Mouse (Mus musculus): Measurements from ENCODE around the gene Pus3. TPM values are rescaled to one million over a fixed set of nuclear protein-coding genes. Genes with fewer than 3 reads are reported as not detected.

Gene Pus3
- polyA plus RNA-seq, 1 experiment from 2014 or later: 20.0 TPM

DNA sequence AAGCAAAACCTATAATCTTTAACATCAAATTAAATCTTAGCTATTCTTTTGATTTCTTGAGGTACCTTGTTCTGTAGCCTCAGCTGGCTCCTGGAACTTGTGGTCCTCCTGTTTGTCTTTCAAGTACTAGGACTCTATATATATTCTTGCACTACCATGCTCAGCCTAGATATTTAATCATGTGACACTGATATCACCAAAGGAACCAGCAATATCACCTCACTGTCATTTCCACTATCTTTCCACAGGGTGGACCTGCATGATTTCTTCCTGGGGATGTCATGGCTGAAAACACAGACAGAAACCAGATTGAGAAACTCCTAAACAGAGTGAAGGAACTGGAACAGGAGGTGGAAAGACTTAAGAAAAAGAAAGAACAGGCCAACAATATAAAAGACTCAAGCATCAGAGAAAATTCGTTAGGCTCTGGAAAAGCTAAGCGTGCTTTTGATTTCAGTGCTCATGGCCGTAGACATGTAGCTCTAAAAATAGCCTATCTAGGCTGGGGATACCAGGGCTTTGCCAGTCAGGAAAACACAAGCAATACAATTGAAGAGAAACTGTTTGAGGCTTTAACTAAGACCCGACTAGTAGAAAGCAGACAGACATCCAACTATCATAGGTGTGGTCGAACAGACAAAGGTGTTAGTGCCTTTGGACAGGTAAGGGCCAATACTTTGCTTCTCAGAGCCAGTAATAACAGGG lies 6.3 kb downstream of the Pus3 start:
- no peak for DNase-seq
- no peak for ATAC-seq (ENCODE audit: insufficient read depth)
- Histone ChIP-seq H3K36me3 (ENCODE audit: insufficient read depth) (peaks cover 58% of the 10 kb centered on the region), H3K9ac (no peak overlapping the region), H3K27me3 (ENCODE audit: insufficient read depth, low read length) (no peaks in the 10 kb centered on the region), H3K4me1 (ENCODE audit: insufficient read depth) (0 out of 2 replicates have a peak, but pooled peaks cover 5% of the 10 kb centered on the region), H3K27ac (ENCODE audit: low read depth) (peak overlapping the region; percentile 36; the same call in 1 of the 2 replicates), H3K4me3 (ENCODE audit: low read depth, low read length) (no peak overlapping the region), H3K4me2 (no peak overlapping the region), H3K9me3 (ENCODE audit: low read depth, low read length) (no peaks in the 10 kb centered on the region)
- WGBS: 88% methylated on average over 5 of the region's 5 CpGs
- no peak for TF ChIP-seq CTCF (IDR thresholded peaks at IDR 0.05; ENCODE audit: low read depth)

DNA sequence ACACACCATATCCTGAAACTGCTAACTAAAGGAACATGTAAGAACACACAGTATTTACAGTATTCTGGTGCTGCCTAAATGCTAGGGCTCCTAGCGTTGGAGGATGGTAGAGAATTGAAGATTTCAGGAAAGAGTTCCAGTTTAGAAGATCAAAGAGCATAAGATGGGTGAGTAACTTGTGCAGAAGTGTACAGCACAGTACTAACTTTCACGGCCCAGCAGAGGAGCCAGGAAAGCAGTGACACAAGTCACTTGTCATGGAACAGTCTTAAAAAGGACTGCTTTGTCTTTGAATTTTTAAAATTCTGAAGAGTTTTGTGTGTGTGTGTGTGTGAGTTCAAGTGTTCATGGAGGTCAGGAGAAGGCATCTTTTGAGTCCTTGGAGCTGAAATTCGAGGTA lies 9.6 kb downstream of the Pus3 start:
- 80% methylated on average over 3 of the region's 3 CpGs for WGBS
- TF ChIP-seq CTCF (IDR thresholded peaks at IDR 0.05; ENCODE audit: low read depth): no peak
- ATAC-seq (ENCODE audit: insufficient read depth) (no peak), DNase-seq (no peak)
- H3K36me3 ChIP-seq (ENCODE audit: insufficient read depth): peaks cover 44% of the 10 kb centered on the region
- no peak overlapping the region for H3K9ac ChIP-seq
- no peaks in the 10 kb centered on the region for H3K4me1 ChIP-seq (ENCODE audit: insufficient read depth)
- H3K27me3 ChIP-seq (ENCODE audit: insufficient read depth, low read length): 0 out of 2 replicates have a peak, but pooled peaks cover 3% of the 10 kb centered on the region
- no peak overlapping the region for H3K4me2 ChIP-seq
- no peaks in the 10 kb centered on the region for H3K9me3 ChIP-seq (ENCODE audit: low read depth, low read length)
- no peak overlapping the region for H3K27ac ChIP-seq (ENCODE audit: low read depth)
- H3K4me3 ChIP-seq (ENCODE audit: low read depth, low read length): no peak overlapping the region

DNA sequence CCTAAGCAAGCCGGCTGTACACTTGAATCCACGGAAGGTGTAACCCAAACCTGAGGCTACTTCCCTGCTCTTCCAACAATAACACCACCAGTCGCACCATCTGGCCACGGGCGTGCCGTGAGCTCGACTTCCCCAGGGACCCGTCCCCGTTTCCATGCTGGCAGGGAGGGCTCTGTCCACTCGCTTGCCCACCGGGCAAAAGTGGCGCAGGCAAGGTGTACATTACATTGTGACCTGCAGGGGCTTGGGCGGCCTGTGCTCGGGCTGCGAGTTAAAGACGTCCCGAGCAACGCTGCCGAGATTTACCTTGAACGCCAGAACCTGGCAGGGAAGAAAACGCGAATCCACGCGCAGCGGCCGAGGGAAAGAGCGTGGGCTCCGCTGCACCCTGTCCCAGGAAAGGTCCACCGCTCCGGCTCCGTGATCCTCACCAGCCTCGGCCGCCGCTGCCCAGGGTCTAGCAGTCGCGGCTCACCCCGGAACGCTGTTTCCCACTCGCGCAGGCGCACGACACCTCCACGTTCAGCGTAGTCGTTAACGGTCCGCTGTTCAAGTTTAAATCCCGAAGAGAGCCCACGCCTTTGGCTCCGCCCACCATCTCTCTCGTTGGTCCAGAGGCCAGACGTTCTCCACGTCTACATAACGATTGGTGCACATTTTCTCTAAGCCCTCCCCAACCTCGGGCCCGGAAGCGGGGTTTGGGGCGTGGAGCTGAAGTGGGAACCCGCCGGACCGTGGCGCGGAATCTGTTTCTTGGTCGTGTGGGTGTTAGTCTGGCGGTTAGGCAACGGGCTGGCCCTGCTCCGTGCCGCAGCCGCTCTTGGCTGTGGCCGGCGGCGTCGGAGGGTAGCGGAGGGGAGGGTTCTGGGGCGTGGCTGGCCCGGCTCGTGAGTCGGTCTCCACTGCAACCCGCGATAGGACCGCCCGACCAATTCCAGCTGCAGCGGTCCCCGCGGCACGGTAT lies 11.5 kb downstream of the Pus3 start, which contains the start of the genes Pate2 and Hyls1:
Gene Pate2 (plus strand): TSS at position 714 of the 964 bp plus-strand sequence.
Gene Hyls1 (minus strand): TSS at position 828 of the 964 bp plus-strand sequence.
- ATAC-seq (ENCODE audit: insufficient read depth): peak; percentile 98
- peak within 1 kb of the TSS; percentile 72 for H3K4me2 ChIP-seq
- no peaks in the 10 kb centered on the region for H3K9me3 ChIP-seq (ENCODE audit: low read depth, low read length)
- TF ChIP-seq CTCF (IDR thresholded peaks at IDR 0.05; ENCODE audit: low read depth): peak; percentile 52
- WGBS: under 1% methylated on average over 86 of the region's 86 CpGs
- peaks cover 17% of the 10 kb centered on the region; the same call in 1 of the 2 replicates for H3K27me3 ChIP-seq (ENCODE audit: insufficient read depth, low read length)
- peak within 1 kb of the TSS; percentile 90 for H3K27ac ChIP-seq (ENCODE audit: low read depth)
- H3K4me3 ChIP-seq (ENCODE audit: low read depth, low read length): peak within 1 kb of the TSS; percentile 66
- peak within 1 kb of the TSS; percentile 81 for H3K9ac ChIP-seq
- no peaks in the 10 kb centered on the region for H3K4me1 ChIP-seq (ENCODE audit: insufficient read depth)
- peak; percentile 99 for DNase-seq
- H3K36me3 ChIP-seq (ENCODE audit: insufficient read depth): peaks cover 33% of the 10 kb centered on the region

DNA sequence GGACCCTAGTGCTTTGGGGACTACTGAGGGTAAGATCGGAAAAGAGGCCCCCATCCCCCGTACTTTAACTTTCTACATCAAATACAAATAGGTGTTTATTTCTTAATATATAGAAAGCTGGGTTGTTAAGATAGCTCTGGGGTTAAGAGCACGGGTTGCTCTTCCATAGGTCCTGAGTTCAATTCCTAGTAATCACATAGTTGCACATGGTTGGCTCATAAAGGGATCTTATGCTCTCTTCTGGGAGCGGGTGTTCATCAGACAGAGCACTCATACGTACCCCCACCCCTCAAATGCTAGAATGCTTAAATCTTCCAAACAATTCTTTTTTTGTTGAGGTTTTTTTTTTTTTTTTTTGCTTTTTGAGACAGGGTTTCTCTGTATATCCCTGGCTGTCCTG lies 12.3 kb downstream of the Pus3 start:
- DNase-seq (no peak), ATAC-seq (ENCODE audit: insufficient read depth) (no peak)
- no peaks in the 10 kb centered on the region for H3K9me3 ChIP-seq (ENCODE audit: low read depth, low read length)
- no peak overlapping the region for H3K27ac ChIP-seq (ENCODE audit: low read depth)
- H3K27me3 ChIP-seq (ENCODE audit: insufficient read depth, low read length): peaks cover 21% of the 10 kb centered on the region; the same call in 1 of the 2 replicates
- H3K36me3 ChIP-seq (ENCODE audit: insufficient read depth): peaks cover 25% of the 10 kb centered on the region
- H3K4me1 ChIP-seq (ENCODE audit: insufficient read depth): no peaks in the 10 kb centered on the region
- 10% methylated on average over 5 of the region's 5 CpGs for WGBS
- H3K9ac ChIP-seq: peak overlapping the region; percentile 81
- peak overlapping the region; percentile 66 for H3K4me3 ChIP-seq (ENCODE audit: low read depth, low read length)
- peak overlapping the region; percentile 72 for H3K4me2 ChIP-seq
- TF ChIP-seq CTCF (IDR thresholded peaks at IDR 0.05; ENCODE audit: low read depth): no peak

DNA sequence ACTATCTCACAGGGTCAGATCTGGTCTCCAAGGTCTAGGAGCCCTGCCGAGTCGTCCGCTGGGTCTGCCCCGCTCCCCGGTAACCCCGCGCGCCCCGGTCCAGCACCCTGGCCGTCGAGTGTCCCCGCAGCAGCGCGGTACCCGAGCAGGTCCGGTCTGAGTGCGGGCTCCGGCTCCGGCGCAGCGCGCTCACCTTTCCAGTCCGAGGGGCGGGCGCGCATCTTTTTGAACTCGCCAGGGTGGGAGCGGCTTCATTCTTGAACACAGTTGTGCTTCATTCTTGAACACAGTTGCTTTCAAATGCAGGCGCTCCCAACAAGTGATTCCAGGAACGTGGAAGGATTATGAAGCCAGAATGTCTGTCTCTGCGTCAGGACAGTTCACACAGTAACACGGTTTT lies 16.0 kb downstream of the Pus3 start:
- Histone ChIP-seq H3K27ac (ENCODE audit: low read depth) (no peak overlapping the region), H3K27me3 (ENCODE audit: insufficient read depth, low read length) (peaks cover 21% of the 10 kb centered on the region; the same call in 1 of the 2 replicates), H3K9ac (no peak overlapping the region), H3K36me3 (ENCODE audit: insufficient read depth) (no peaks in the 10 kb centered on the region), H3K4me3 (ENCODE audit: low read depth, low read length) (peak overlapping the region; percentile 14; the same call in 1 of the 2 replicates), H3K9me3 (ENCODE audit: low read depth, low read length) (no peaks in the 10 kb centered on the region), H3K4me2 (peak overlapping the region; percentile 54), H3K4me1 (ENCODE audit: insufficient read depth) (no peaks in the 10 kb centered on the region)
- 3% methylated on average over 32 of the region's 32 CpGs for WGBS
- ATAC-seq (ENCODE audit: insufficient read depth): no peak
- TF ChIP-seq CTCF (IDR thresholded peaks at IDR 0.05; ENCODE audit: low read depth): no peak
- DNase-seq: no peak

DNA sequence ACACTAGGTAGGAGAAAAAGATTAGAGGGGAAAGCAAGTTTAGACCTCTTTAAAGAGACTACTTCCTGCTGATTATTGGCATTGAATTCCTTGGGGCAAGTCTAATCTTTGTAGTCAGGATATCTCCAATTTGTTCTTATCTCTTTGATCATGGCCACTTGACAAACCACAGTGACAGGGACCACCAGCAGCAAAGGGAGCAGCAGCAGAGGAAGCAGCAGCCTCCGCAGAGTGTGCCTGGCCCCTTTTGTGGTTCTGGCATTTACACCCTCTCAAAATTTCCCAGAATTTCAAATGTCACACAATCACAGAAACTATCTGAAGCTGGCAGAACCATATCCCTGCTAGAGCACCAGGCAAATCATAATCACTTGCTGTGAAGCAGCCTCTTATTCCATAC lies 29.3 kb downstream of the Pus3 start:
- Histone ChIP-seq H3K4me1 (ENCODE audit: insufficient read depth) (no peaks in the 10 kb centered on the region), H3K9ac (no peak overlapping the region), H3K27me3 (ENCODE audit: insufficient read depth, low read length) (no peaks in the 10 kb centered on the region), H3K4me3 (ENCODE audit: low read depth, low read length) (no peak overlapping the region), H3K27ac (ENCODE audit: low read depth) (no peak overlapping the region), H3K9me3 (ENCODE audit: low read depth, low read length) (no peaks in the 10 kb centered on the region), H3K4me2 (no peak overlapping the region), H3K36me3 (ENCODE audit: insufficient read depth) (no peaks in the 10 kb centered on the region)
- 73% methylated on average over 1 of the region's 1 CpGs for WGBS
- DNase-seq (no peak), ATAC-seq (ENCODE audit: insufficient read depth) (no peak)
- TF ChIP-seq CTCF (IDR thresholded peaks at IDR 0.05; ENCODE audit: low read depth): no peak

Data from lung, embryonic 14.5 days (tissue).